Mouse (Mus musculus): ENCODE results near the gene Mfsd13b.
A peak's percentile ranks its signal among the peaks of the same experiment; 100 is the strongest.

Gene Mfsd13b

DNA sequence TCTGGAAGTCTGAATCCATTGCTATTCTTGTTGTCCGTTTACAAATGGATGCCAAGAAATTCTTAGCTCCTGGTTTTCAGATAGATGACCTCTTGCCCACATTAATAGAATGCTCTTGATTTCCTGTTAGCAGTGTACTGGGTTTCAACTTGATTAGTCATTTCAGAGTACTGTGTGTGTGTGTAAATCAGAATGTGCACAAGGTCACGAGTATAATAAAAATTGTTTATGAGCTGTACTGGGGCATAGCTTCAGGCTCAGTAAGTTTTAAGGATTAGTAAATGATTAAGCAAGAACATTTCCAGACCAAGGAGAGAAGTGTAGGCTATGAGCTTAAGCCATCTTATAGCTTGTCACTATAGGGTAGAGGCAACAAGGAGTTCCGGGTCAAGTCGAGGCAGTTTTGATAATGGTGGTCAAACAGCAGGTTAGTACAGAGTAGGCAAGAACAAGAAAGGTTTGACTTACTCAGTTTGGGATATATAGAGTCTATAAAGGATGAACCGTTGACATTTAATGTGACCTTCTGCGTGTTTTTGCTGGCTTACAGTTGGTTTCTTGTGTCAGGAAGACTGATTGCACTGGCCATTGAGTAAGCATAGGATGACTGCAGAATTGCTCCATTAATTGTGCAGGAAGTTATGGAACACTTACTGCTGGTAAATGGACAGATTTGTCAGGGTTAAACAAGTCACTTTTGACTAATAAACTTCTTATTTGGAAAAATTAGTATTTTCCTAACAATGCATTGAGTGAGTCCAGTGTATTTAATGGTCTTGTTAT lies 63.6 kb downstream of the Mfsd13b start:
- DNase-seq: no peak

DNA sequence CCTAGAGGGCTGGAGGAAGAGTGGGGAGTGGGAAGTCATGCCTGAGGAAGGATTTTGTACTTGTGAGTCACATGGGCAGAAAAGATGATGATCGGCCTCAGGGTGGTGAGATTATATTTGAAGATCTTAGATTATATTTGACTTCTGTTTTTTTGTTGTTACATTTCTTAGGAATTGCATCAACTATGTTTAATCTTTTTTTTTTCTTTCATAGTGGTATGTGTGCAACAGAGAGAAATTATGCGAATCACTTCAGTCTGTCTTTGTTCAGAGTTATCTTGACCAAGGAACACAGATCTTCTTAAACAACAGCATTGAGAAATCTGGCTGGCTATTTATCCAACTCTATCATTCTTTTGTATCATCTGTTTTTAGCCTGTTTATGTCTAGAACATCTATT lies 65.3 kb downstream of the Mfsd13b start:
- no peak for DNase-seq

- no peak for DNase-seq
Measured at GRCm38 (mm10) chr7:121053071-121053470, 70.8 kb downstream of the Mfsd13b start.

- DNase-seq: peak; percentile 10
Measured at GRCm38 (mm10) chr7:121059477-121060218, 77.3 kb downstream of the Mfsd13b start.

GRCm38 (mm10) chr7:121064309-121064708 lies 82.0 kb downstream of the Mfsd13b start:
- DNase-seq: peak; percentile 36
